Mouse (Mus musculus) adrenal gland, postnatal 36 days (tissue): ENCODE data around the gene Esf1. TPM values are rescaled to one million over a fixed set of nuclear protein-coding genes. Genes with fewer than 3 reads are reported as not detected.
"Not testable (repeated sequence)": the region's sequence is repeated elsewhere in the genome, so short reads cannot be mapped to it uniquely, and the experiment has no call there.

Experiments used
- DNase-seq, 2 experiments: peaks; one replicate each; pipeline ENCODE4 v3.0.0; 2021; ENCODE audit warnings: mixed read lengths in 1 of 2
- total RNA-seq, 2 experiments: library from RNA; stranded (reverse); gene quantifications; 2 replicates each; pipeline ENCODE4 v1.2.3; 2021

Esf1 gene
- total RNA-seq, 2 experiments from 2014 or later: 24.8 to 27.0 TPM

DNA sequence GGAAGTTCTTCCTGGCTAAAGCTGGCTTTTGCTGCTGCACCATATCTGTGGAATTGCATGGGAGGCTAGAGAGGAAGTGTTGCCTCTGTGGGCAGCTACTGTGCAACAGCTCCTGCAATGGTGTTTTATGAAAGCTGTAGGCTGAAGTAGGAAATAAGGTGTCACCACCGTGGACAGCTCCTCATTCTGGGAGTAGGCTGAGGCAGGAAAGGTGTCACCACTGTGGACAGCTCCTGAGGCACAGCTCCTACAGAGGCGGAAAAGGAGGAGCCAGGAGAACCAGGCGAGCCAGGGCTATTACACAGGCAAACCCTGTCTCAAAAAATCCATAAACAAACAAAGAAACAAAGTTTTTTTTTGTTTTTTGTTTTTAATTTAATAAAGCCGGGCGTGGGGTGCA is 74.3 kb downstream of the Esf1 start:
- DNase-seq: no peak

DNA sequence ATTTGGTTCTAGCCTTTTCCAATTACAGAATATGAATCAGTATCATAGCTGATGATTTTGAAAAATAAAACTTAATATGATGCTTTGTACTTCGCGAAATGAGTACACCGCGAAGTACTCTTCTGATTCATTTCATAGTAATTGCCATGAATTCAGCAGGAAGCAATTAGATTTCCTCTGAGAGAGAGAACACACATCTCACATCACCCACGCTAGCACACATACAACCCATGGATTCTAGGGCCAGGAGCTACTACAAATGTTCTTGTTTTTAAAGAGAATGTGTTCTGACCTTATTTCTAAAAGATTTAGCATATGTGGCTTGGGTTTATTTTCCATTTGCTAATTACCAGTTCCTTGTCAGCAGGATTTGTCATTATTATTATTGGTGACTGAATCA is 76.9 kb downstream of the Esf1 start:
- no peak for DNase-seq

DNA sequence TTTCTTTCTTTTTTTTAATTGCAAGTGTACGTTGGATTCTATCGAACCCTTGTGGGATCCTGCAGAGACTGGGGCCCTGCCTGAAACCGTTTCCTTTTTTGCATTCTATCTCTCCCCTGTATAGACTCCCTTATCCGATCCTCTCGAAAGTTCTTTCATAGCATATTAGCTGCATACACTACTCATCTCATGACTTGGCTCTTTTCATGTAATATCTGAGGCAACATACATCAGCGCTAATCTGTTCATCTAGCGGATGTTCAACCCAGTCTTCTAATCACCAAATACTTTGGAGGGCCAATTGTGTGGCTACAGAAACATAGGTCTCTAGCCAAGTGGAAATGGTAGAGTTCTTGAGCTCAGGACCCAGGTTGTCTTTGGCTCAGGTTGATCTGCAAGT is 86.1 kb downstream of the Esf1 start:
- DNase-seq: no peak

DNA sequence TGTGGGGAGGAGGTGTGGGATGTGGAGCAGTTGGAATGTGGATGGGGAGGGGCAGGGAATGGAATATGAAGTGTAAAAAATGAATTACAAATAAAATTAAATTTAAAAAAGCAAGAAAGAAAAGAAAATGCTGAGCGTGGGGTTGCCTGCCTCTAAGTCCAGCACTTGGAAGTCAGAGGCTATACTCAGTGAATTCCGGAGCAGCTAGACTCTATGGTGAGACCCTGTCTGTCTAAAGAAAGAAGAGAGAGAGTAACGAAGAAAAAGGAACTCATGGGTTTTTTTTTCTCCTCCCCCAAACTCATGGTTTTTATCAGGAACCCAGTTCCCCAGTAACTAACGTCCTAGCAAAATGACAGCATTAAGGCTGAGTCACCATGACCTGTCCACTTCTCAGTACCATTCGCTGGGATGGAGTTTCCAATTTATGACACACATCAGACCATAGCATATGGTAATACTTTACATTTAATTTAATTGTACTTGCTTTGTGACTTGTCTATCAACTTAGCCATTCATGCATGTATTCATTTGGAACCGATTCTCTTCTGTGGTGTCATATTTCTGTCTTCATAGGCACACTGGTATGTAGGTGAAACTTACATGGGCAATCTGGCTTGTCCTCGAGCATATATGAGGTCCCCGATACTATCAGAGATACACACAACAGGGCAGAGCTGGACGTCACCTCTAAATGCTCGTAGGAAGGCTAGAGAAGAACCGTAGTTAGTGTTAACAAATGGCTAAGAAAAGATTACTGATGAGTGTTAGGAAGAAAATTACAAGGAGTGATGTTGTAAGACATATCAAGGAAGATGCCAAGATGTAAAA is 89.4 kb downstream of the Esf1 start:
- no peak for DNase-seq

DNA sequence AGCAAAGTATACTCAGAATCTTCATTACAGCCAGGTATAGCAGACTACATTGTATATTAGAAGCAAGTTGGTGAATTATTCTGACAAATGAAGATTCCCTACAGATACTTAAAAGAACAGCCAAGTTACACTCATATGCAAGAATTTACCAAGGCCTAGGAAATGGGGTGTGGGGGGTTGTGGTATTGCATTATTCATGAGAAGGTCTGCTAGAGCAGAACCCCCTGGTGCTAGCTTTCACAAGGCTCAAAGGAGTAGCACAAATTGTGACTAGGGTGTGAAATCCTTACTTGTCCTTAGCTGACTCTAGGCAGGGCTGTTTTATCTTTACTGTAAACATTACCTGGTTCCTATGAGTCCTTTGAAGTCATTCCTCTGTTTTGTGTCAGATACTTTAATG is 91.1 kb downstream of the Esf1 start:
- DNase-seq: not testable (repeated sequence)

DNA sequence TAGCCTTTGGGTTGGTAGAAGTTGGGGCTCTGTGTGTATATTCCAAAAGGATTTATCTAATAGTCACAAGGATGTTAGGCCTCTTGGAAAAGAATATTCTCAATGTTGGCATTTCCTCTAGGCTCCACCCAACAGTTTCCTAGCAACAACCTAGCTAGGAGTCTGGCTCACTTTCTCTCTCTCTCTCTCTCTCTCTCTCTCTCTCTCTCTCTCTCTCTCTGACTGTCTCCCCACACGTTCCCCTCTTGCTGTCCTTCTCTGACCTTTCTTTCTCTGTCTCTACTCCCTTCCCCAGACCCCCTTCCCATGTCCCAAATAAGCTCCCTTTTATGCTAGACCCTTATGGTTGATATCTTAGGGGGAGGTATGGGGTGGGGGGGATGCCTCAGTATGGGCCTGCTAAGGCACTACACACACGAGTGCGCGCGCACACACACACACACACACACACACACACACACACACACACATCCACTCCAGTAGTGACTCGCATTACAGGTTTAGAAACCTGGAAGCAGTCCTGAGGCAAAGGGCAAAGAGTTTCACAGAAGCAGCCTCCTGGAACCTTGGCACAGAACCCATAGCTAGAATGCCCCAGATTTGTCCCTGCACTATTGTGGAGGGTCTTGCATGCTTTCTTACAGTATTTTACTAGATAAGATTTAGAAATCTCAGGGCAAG is 91.6 kb downstream of the Esf1 start:
- DNase-seq: no peak

DNA sequence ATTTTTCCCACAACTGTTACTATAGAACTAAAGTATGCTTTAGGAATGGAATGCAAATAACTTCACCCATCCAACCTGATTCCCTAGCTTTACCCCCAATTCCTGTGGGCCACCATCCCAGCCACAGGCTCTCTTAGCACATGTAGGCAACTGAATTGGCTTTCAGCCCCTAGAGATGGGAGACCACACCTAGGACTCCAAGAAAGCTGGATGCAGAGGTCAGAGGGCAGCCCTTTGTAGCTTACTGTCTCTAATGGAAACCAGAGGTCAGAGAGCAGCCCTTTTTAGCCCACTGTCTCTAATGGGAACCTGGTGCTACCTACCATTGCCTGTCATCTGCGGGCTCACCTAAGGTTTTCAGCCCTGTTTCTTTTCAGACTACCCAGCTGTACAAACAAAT is 92.9 kb downstream of the Esf1 start:
- DNase-seq: no peak

DNA sequence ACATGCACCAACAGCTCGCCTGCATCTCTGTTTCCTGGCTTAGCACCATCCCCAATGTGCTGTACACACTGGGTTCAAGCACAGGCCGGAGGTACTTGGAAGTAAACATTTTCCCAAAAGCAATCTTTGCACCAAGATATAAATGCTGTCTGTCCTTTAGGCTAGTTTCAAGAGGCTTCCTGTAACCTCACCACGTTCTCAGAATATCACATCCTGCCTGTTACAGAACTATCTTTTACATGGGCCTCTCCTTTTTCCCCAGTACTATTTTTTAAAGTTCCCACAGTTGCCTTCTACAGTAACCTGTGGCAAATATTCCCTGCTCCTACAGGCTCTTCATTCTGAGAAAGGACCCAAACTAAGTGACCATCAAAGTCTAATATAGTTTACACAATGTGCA is 95.2 kb downstream of the Esf1 start:
- no peak for DNase-seq

Other genes with a start within 250 kb of the Esf1 start
- gene Tasp1, start 103.8 kb downstream of the Esf1 start, total RNA-seq: 10 to 100 TPM in 1 of 2 experiments, 1 to 10 TPM in 1; 8.0 to 12.0 TPM
- gene Gm17374, start 18.5 kb downstream of the Esf1 start, total RNA-seq: not detected
- gene Ndufaf5, start 85 bp upstream of the Esf1 start, total RNA-seq: 10 to 100 TPM; 19.9 to 22.7 TPM
- gene Sel1l2, start 219.1 kb upstream of the Esf1 start, total RNA-seq: not detected
- 1 to 10 TPM; 5.3 to 8.6 TPM for gene Macrod2, start 224.7 kb upstream of the Esf1 start, total RNA-seq